Mouse (Mus musculus): ENCODE measurements around the gene Gjb3.

DNA sequence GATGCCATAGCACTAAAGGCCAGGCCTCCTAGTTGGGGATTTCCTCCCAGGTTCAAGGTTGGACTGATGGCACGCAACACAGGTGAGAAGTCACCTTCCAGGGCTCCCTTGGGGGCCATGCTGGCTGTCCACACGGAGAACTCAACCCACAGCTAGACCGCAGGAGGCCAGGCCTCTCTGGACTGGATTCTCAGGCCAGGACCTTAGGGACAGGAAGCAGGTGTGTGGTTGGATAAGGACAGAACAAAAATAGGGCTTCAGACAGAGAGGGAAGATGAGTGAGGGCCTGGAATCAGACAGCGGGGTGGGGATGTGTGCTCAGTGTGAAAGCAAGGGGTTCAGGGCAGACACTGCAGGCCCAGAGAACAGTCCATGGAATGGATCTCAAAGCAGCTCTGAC lies 43.7 kb downstream of the Gjb3 start:
- TF ChIP-seq CTCF (IDR thresholded peaks at IDR 0.05; ENCODE audit: borderline replicate concordance, extremely low read depth, insufficient read depth, insufficient read length) (no peak), POLR2A (IDR thresholded peaks at IDR 0.05; ENCODE audit: borderline replicate concordance, extremely low read depth, insufficient read depth, insufficient read length, poor library complexity, severe bottlenecking) (no peak)

Data from brain, embryonic 14.5 days (tissue).